Mouse (Mus musculus) frontal cortex, adult (tissue): Measurements from ENCODE around the gene Agbl2.
"Not testable (repeated sequence)": the region's sequence is repeated elsewhere in the genome, so short reads cannot be mapped to it uniquely, and the experiment has no call there.

Experiments used
- ATAC-seq: cut with Nextera tagmentation; 2 replicates; pipeline ENCODE4 v1.9.2; 2017; ENCODE audit warnings: mild to moderate bottlenecking, moderate library complexity, mixed read lengths; ENCODE audit not compliant: low TSS enrichment

Agbl2 gene

DNA sequence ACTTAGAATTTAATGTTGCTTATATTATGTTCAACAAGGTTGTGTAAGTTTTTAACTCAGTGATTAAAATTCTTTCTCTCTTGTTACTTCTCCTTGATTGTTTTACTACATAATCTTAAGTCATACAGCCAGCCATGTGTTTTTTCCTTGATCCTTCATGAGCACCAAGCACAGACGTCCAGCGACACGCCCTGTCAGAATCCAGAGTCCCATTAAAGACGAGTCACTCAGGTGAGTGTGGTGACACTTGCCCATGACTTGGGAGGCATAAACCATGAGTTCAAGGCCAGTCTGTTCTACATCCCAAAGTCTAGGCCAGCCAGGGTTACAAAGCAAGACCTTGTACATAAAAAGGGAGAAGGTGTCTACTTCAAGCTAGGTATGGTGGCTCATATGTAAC is 33.6 kb downstream of the Agbl2 start:
- ATAC-seq, result no peak

DNA sequence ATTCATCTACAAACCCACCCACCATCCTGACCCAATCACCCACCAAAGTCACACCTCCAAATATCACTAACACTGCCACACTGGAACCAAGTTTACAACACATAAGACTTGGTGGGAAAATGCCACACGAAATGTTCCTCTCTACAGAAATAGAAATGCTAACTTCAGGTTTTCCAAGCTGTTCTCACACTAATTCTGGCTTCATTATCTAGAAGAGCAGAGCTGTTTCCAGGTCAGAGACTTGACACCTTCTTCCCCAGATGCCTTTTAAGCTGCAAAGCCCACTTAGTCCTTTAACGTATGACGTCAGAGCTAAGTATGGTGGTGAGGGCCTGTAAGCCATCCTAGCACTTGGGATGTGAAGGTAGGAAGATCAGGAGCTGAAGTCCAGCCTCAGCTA is 36.2 kb downstream of the Agbl2 start:
- ATAC-seq, result peak; percentile 83

DNA sequence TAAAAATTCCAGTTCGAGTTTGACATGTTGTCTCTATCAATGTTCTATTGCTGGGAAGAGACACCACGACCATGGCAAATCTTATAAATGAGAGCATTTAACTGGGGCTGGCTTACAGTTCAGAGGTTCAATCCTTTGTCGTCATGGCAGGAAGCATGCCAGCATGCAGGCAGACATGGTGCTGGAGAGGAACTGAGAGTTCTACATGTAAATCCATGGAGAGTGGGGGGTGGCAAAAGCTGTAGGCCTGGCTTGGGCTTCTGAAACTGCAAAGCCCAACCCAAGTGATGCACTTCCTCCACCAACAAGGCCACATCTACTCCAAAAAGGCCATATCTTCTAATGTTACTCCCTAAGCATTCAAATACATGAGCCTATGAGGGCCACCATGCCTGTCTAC is 38.4 kb downstream of the Agbl2 start:
- ATAC-seq, result no peak

DNA sequence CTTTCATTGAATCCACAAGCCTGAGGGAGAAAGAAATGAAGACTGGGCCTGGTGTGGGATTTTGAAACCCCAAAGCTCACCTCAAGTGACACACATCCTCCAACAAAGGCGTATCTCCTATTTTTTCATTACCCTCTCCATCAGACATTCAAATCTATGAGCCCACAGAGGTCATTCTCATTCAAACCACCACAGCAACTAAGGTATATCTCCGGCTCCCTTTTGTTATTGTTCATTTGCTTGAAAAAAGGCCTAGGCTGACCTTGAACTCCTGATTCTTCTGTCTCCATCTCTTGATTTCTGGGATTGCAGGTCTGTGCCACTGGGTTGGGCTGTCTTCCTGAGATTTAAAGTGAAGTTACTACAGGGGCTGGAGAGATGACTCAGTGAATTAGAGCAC is 40.5 kb downstream of the Agbl2 start:
- no peak for ATAC-seq

DNA sequence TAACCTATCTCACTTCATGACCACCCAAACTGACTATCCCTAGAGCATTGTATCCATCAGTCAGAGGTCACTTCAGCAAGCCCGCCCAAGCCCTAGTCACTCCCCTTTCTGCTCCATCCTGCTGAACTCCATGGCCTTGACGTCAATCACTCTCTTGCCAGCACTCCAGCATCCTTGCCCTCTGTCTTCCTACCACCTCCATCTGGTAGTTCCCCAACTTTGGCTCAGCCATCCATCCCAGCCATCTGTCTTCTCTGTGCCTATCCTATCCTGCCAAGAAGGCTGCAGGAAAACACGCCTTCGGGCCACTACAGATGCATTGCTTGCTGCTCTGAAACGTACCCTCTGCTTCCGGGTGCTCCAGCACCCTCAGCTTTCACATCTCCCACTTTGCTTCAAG is 41.3 kb downstream of the Agbl2 start:
- peak; percentile 84 for ATAC-seq

DNA sequence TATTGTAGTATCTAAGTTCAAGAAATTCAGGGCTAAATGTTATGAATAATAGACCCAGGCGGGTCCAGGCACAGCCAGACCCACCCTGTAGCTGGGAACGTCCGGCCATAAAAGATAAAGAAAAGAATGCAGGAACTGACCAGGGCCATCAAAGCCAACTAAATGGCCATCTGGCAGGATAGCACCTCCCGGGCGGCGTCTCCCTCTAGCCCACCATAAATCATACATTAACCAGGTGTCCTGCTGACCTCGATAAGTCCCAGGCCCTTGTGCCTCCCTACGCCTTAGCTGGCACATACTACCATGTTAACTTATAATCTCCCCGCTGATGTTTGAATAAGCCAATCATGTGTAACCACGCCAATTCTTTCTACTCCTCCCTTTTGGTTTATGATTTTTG is 42.0 kb downstream of the Agbl2 start:
- not testable (repeated sequence) for ATAC-seq

DNA sequence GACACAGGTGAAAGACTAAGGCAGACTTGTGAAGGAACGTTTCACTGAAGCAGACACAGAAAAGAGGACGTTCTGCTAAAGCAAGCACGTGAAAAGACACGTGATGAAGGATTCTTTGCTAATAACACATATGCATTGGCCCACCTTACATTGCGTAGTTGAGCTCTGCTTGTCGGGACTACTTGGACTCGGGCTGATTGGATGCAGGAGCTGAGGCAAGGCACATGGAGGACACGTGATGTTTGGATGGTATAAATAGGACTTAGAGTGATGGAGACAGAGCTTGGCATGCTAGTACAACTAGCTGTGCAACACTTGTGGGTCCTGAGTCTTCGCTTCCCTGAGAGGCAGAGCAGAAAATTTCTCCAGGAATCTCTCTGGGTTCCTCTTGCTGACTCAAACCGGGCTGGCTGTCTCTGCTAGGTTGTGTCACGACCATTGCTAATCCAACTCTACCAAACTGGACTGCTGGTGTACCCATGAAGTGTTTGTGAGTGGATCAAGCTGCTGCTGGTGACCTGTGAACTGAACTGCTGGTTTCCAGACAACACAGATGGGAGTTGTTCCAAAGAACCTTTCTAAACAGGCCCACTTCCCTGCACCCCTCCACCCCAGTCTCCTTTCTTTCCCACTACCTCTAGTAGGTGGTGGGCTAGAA is 43.1 kb downstream of the Agbl2 start:
- no peak for ATAC-seq

DNA sequence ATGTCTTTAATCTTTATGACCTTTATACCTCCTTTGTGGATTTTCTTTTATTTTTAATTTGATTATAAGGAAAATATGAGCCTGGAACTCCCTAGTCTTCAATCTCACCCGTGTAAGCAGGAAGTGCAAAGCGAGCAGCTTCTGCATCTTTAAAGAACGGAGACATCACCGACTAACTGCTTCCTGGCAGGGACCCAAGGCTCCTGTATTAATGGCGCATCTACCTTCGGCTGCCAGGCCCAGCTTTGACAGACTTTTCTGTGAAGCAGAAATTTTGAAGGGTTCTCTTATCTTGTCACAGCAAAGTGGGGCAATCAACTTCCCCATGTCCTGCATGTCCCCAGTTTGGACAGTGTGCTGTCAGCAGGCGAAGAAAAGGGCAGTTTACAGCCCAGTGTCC is 46.2 kb downstream of the Agbl2 start:
- no peak for ATAC-seq

DNA sequence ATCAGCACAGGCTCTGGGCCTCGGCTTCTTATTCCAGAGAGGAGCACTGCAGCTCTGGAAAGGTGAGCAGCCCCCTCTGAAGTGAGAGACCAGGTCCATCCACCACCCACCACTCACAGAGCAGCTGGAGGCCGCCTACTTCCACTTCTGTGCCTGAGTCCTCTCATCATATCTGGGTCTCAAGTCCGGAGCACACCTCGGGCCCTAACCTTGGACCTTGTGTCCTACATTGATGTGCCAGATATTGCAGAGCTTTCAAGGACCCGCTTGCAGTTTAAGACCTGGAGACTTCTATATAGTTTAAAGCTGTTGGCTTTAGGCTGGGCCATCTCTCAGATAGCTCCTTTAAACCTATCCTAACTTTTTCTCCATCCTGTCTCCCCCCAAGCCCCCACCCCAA is 51.0 kb downstream of the Agbl2 start:
- ATAC-seq, result no peak

DNA sequence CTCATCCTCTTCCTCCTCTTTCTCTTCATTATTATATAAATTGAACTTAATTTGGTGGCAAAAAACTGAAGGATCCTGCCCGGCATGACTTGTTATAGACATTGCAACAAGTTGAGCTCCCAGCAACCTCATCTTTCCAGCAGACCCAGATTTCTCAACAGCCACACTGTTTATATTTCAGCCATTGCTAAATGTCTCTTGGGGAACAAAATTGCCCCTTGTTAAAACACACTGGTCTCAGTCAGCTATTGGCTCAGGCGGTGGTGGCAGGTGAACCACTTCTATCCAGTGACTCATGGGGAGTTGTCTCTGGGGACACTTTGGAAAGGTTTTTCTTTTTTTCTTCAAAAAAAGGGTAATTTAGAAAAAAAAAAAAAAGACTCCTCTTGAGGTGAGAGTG is 56.1 kb downstream of the Agbl2 start:
- ATAC-seq, result no peak

DNA sequence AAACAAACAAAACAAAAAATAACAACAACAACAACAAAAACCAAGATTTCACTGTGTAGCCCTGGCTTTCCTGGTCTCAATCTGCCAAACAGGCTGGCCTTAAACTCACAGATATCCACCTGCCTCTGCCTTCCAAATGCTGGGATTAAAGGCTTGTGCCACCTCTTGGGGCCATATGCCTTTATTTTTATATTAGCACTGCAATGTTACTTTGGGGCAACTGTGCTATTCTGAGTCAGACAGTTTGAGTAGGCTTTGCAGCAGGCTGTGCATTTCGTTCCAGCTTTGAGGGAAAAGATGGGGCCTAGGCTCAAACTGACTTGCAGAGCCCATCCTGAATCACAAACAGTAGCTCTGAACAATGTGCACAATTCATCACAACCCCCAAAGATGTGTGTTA is 61.1 kb downstream of the Agbl2 start:
- ATAC-seq, result no peak

DNA sequence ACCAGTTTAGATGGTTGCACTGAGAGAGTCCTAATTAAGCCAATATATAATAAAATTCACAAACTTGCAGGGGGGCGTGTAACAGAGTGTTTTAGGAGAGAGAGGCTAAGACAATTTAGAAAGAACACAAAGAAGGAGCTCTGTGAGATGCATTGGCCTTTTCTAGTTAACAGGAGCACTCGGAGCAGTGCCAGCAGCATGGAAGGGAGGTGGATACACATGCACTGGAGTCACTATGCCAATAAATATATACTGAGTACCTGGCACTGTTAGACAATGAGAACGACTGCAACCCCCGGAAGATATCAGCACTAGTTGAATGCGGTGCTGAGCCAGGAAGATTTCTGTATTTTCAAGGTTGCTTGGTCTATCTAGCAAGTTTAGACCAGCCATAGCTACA is 61.7 kb downstream of the Agbl2 start:
- no peak for ATAC-seq

DNA sequence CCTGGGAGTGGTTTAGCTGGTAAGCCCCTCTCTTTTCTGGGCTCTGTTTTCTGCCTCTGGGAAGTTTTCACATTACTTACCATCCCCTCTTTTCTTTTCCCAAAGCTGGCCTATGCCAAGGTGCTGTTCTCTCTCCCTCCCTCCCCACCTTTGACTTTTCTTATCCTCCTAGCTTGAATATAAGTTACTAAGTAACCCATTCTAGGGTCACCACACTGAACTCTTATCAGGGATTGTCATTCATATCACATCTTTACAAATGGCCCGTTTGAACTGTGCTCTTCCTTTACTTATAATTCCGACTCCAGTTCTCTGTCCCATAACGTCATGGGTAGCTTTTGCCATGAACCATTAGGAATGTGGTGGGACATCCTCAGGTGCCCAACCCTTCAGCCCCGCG is 62.7 kb downstream of the Agbl2 start:
- no peak for ATAC-seq

DNA sequence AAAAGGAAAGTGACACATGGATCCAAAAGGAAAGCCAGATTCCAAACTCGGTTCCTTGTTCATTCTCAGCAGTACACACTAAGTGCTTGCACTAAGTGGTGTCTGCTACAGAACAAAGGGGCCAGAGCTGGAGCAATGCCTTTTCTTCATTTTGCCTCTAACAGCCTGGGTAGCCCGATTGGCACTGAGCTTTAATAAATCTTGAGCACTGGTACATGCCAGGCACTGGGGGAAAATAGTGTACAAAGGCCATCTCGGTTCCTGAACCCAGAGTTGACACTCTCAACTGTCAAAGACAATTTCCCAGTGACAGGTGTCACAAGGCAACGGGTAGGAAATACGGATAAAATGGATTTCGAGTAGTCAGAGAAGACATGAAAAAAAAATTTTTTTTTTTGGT is 63.6 kb downstream of the Agbl2 start:
- ATAC-seq, result no peak

DNA sequence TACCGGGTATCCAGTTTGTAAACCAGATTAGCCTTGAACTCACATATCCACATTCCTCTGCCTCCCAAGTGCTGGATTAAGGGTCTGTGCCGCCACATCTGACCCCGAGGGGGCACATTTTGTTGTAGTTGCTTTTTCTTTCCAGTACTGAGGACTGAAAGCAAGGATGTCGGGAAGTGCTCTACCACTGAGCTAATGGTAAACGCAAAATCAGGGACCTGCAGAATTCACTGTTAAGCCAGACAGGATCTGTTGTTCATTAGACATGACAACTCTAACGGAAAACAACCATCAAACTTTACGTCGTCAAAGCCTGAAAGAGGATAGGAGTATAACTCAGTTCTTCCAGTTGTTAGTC is 64.0 kb downstream of the Agbl2 start:
- peak; percentile 22 for ATAC-seq

DNA sequence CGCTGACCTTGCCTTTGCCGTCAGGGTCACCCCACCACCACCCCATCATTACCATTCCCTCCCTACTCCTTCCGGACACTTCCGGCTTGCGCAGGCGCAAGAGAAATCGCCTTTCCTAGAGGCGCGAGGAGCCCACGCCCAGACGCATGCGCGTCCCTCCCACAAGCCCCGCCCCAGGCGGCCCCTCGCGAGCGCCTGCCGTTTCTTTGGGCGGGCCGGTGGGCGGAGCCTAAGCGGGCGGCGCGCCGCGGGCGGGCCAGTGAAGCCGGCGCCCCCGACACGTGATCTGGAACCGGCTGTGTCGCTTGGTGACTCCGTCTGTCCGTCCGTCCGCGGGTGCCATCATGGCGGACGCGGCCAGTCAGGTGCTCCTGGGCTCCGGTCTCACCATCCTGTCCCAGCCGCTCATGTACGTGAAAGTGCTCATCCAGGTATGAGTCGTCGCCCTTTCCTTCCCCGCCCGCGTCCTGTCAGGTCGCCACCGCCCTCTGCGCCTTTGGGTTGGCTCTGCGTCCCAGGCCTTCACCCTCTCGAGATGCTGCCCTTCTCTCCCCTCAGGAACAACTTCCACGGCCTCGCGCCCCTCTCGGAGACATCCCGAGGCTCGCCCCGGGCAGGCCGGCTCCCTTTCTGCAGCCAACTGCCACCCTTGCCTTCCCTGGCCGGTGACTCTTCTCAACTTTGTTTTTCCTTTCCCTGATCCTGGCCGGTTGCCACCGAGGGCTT is 64.6 kb downstream of the Agbl2 start, which contains the start of gene Mtch2:
Gene Mtch2, plus strand, starts transcription at position 201 of the 726 bp plus-strand sequence.
- peak; percentile 86 for ATAC-seq

DNA sequence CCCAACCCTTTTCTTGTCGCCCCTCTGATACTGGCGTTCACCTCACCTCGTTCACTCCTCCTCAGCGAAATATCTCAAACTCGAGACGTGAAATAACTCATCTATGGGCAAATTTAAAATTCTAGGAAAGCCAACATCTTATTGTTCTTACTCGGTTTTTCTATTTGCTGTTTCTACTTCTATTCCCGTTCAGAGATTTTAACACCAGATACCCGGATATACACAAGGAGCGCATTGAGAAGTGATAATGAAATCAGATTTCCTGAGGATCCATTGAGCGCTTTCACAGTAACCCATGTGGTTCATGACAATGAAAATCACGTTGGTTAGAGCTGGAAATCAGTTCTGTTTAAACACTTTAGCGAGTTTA is 65.1 kb downstream of the Agbl2 start:
- no peak for ATAC-seq

DNA sequence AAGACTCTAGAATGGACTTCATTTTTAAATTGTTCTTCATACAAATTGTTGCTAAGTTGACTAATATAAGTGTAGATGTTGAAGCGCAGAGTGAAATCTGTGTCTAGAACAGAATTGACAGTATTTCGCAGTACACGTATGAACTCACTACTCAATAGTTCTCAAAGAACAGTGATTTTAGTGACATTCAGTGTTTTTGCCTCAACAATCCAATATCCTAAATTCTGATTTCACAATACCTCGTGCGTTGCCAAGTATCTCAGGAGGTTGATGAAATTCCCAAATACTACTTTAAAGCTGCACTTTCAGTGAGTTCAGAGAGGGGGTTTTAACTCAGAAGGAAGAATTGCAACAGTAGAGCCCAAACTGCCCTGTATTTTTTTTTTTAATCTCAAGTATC is 65.8 kb downstream of the Agbl2 start:
- no peak for ATAC-seq

DNA sequence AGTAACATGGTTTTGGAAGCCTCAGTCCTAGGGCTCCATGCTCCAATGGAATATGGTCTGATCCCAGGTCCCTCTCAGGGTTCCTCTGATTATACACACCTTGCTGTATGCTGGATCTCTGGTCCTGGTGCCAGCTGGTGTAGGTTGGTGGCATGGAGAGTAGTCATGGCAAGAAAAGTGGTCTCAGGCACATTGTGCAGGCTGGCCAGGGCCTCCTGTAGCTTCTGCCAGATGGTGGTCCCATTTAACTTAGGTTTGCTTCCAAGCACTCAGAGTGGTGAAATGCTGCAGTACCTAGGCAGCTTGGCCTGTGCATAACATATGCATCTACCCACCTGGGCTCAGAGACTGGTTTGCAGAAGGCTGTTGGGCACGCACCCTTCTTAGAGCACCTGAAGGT is 67.9 kb downstream of the Agbl2 start:
- no peak for ATAC-seq

DNA sequence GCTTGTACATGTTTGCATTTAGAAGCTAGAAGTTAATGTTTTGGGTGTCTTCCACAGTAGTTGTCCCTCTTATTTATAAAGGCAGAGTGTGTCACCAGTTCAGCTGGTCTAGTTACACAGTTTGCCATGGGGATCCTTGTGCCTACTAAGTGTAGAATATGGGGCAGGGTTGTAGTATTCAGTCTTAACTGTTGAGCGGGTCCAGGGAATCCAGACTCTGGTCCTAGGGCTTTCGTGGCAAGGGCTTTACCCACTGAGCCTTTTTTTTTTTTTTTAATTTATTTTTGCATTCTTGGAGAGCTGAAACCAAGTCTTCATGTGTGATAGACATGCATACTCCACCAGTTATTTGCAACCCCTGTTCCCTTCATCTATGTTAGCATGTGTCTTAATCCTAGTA is 79.0 kb downstream of the Agbl2 start:
- ATAC-seq, result no peak

DNA sequence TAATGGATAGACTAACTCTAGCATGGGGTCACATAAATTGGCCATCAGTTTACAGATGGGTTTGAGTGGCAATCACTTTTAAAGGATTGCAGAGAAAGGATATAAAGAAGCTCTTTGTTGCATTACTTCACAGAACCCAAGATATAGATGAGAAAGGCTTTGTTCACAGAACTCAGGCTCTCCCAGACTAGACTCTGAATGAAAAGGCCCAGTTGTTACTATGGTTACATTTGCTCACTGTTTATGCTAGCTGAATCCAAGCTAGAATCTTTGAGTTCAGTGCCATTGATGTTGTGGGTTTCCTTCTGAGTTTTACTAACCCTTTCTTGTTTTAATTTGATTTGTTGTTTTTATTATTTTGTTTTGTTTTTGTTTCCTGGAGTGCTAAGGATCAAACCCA is 81.7 kb downstream of the Agbl2 start:
- 0 out of 2 replicates have a peak, but pooled peaks have one; percentile 25 for ATAC-seq

DNA sequence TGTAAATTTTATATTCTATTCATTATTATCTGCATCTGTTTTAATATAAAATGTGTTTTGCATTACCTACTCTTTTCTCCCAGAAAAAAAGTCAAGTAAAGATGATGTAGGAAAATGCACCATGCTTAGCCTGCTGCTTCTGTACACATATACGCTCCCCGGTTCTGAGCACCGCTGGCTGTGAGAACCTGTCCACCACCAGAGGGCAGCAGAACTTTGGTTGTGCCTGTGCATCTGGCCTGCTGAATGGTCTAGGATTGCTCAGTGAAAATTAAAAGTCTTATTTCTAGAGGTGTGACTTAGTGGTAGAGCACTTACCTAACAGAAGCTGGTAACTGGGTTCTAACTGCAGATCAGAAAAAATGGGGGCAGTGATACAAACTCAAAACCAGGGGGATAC is 84.0 kb downstream of the Agbl2 start:
- ATAC-seq, result peak; percentile 39

DNA sequence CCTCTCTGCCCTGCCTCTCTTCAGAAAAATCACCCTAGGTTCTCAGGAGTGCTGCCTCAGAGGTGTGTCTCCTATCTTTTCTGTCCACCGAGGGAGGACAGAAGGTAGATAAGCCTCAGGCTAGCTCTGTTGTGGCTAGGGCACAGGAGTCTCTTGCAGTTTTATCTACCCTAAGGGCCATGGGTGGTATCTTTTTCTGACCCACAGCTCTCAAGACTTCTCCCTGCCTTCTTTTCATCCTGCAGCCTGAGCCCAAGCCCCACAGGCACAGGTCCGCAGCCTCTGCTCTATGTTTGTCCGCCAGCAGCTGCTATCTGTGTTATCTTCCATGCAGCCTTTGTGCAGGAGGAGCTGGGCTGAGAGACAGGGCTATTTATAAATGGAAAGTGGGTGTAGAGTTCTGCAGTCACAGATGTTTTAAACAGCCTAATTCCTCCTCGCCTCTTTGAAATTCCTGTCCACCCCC is 87.6 kb downstream of the Agbl2 start:
- ATAC-seq, result peak; percentile 68
